Mouse (Mus musculus) cerebellum, postnatal 4 days (tissue): ENCODE measurements around the gene Zbbx.
A peak's percentile ranks its signal among the peaks of the same experiment; 100 is the strongest.

Experiments used
- DNase-seq, 2 experiments: peaks; one replicate each; pipeline ENCODE4 v3.0.0; 2022; ENCODE audit warnings: low spot score in 2 of 2, mixed read lengths in 1 of 2

The Zbbx gene

DNA sequence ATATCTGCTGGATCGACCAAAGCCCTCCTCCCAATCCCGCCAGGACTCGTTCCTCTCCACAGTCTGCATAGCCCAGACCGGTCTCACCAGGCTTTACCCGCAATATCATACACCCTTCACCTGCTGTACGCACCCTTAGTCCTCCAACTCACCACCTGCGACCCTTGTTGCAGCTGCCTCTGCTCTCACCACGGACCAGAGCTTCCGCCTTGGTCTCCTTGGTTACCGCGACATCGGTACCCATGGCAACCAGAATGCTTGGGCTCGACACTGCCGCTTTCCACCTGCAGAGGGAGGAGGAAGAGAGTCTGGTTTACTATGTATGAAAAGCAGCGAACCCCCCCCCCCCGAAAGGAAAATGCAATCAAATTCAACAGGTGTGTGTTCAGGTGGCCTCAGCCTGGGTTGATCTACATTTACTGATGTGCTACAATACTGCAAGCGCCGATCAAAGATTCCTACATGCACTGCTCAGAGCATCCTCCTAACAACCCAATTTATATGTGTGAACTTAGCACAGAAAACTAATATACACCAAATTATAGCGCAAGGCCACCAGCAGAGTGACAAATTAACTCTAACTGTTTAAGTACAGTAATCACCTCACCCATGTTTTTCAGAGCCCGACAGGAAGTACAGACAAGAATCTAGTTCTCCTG, at the start of gene Zbbx:
Zbbx (minus strand) TSS at position 197 of the 659 bp plus-strand sequence.
- peak; percentile 46 to 73 for DNase-seq

DNA sequence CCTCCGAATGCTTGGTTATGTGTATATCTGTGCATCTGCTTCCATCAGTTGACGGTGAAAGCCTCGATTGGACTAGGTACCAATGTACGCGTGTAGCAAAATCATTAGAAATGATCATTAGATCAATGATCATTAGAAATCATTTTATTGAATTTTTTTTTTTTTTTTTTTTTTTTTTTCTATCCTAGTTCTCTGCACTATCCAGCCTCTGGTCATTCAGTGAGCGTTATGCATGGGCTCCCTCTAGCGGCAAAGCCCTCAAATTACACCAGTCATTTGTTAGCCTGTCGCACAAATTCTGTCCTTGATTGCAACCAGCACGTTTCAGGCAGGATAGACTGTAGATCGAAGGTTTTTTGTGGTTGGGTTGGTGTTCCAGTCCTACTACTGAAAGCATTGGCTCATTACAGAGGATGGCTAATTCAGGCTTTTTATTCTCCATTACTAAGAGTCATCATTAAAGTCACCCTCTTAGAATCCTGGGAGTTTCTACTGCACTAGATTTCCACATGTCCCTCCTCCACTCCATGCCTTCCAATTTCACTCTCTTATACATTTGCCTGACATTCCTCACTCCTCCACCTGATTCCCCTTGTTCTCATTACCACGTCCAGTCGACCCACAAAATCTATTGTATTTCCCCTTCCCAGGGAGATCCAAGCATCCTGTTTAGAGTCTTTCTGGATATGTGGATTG, 38.1 kb upstream of the Zbbx start:
- DNase-seq = peak in 1 of 2 experiments; percentile 46

DNA sequence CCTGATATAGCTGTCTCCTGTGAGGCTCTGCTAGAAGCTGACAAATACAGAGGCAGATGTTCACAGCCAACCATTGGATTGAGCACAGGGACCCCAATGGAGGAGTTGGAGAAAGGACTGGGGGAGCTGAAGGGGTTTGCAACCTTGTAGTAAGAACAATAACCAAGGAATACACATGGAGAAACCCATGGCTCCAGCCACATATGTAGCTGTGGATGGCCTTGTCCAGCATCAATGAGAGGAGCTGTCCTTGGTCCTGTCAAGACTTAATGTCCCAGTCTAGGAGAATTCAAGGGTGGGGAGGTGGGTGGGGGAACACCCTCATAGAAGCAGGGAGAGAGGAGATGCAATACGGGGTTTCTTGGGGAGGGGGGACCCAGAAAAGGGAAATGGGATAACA, 17.8 kb upstream of the Zbbx start:
- DNase-seq = no peak

GRCm38 (mm10) chr3:75141876-75142275, 23.0 kb downstream of the Zbbx start:
- DNase-seq = no peak

DNA sequence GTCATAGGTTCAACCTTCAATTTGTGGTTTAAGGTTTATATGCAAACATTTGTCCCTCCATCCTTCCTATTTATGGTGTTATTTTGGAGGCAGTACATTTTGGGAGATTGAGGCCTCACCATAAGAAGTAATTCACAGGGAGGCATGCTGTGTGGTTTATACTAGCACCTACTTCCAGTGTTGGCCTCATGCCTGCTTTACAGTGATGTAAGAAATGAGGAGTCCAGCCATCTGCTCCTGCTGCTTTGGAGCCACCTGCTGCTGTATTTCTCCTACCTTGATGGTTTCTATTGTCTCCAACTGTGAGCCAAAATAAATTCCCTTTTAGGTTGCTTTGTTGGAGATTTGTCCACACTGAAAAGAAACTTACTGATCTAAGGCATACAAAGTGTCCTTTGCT, 60.0 kb downstream of the Zbbx start:
- no peak for DNase-seq

DNA sequence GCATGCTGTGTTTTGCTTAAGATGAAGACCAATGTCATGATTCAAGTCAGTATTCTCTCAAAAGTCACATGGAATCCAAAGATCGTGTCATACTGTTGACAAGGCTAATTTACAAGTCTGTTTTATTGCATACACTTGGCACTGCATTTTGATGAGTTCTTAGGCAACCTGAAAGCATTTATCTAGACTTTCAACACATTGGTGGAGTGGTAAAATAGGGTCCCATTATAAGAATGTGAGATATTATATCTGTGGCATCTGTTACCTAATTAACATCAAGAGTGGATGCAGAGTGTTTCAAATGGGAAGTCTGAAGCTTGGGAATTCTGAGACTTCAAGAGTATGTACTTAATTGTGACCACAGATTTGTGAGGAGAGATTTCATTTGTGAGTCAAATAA, 79.1 kb downstream of the Zbbx start:
- no peak for DNase-seq

DNA sequence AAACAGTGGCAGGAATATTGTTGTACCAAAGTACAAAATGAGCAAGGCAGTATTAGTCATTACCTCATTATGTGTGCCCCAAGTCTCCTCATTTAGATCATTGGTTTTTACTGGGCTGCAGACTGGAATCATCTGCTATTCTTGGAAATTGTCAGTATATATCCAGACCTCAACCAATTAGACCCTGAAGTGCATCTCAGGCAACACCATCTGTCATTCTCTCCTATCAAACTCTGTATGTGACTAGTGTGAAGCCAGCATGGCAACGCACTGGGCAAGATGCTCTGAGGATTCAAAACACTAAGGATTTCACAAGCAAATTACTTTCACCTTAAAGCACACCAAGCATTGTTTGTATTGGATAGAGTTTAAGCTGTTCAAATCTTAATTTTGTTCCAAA, 85.9 kb downstream of the Zbbx start:
- peak in 1 of 2 experiments; percentile 4 for DNase-seq

DNA sequence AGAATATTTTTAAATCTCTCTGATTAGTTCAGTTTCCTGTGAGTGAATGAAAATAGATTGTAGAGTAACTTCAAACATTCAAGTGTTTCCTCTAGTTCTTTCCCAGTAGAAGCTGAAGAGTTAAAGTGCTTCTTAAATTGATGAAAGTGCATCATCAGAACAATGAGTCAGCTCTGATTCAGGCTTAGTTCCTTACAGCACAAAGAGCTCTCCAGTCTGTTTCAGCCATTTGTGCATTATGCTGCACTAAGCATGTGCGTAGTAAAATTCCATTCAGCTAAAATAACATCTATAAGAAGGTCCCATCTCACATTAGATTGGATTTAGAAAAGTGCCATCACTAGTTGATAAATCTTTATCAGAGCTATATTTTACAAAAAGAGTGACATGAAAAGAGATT, 155.1 kb downstream of the Zbbx start:
- no peak for DNase-seq
